Mouse (Mus musculus): ENCODE data around the gene Exoc3l4. TPM values are rescaled to one million over a fixed set of nuclear protein-coding genes. Genes with fewer than 3 reads are reported as not detected.

Gene Exoc3l4
- total RNA-seq, 2 experiments from 2014 or later, result 6.1 to 7.1 TPM

Other genes with a start within 250 kb of the Exoc3l4 start
- gene 4930595D18Rik, start 232.5 kb upstream of the Exoc3l4 start, total RNA-seq (2021), result not detected
- 1 to 10 TPM; 3.3 to 4.6 TPM for gene Amn, start 145.9 kb upstream of the Exoc3l4 start, total RNA-seq (2021)
- 100 to 1,000 TPM; 119 to 124 TPM for gene Cdc42bpb, start 39.3 kb upstream of the Exoc3l4 start, total RNA-seq (2021)
- 1 to 10 TPM in 1 of 2 experiments, under 1 TPM in 1; 0.53 to 1.2 TPM for gene Lbhd2, start 10.2 kb upstream of the Exoc3l4 start, total RNA-seq (2021)
- 1 to 10 TPM in 1 of 2 experiments, under 1 TPM in 1; 0.30 to 1.7 TPM for gene Tnfaip2, start 25.5 kb downstream of the Exoc3l4 start, total RNA-seq (2021)
- gene Gm266, start 68.8 kb downstream of the Exoc3l4 start, total RNA-seq (2021), result 1 to 10 TPM; 3.7 to 3.9 TPM
- gene Eif5, start 121.0 kb downstream of the Exoc3l4 start, total RNA-seq (2021), result 100 to 1,000 TPM; 254 to 262 TPM
- 10 to 100 TPM; 92.2 to 92.3 TPM for gene Mark3, start 157.5 kb downstream of the Exoc3l4 start, total RNA-seq (2021)

All from layer of hippocampus, adult 18-20 months (tissue).